Mouse (Mus musculus): ENCODE data around the gene Klra6.
"Not testable (repeated sequence)": the region's sequence is repeated elsewhere in the genome, so short reads cannot be mapped to it uniquely, and the experiment has no call there.

The Klra6 gene

DNA sequence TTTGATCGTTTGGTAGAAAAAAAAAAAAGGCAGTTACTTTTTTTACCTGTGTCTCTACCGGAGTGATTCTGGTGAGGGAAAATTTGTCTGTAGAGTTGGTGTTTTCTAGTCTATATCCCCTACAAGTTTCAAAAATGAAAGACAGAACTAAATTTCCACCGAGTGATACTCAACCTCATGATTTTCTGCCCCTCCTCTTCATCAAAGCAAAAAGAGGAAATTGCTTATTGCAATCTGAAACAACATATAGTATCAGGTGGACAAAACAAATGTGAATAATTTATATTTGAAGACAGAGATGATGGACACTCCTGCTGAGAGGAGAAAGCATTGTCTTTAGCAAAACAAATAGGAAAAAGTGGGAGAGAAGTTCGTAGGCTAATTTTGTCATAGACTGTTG is at the start of gene Klra6:
TSS of gene Klra6 (minus strand) at position 101 of the 400 bp plus-strand sequence.
- no peak for DNase-seq

DNA sequence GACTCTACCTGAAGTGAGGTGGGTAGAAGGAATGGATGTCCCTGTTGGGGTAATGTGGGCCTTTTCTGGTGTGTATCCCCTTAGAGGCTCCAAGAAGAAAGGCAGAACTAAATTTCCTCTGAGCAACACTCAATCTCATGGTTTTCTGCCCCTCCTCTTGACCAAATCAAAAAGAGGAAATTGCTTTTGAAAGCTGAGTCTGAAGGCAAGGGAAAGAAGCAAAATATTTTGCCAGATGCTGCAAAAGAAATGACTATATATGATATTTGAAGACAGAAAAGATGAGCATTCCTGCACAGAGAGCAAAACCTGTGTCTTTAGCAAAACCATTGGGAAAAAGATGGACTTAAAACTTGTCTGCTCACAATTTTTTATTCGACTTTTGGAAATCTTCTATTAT is 40.4 kb upstream of the Klra6 start, which contains the start of gene Klra4:
TSS of gene Klra4 (minus strand) at position 101 of the 400 bp plus-strand sequence.
- DNase-seq = not testable (repeated sequence)

DNA sequence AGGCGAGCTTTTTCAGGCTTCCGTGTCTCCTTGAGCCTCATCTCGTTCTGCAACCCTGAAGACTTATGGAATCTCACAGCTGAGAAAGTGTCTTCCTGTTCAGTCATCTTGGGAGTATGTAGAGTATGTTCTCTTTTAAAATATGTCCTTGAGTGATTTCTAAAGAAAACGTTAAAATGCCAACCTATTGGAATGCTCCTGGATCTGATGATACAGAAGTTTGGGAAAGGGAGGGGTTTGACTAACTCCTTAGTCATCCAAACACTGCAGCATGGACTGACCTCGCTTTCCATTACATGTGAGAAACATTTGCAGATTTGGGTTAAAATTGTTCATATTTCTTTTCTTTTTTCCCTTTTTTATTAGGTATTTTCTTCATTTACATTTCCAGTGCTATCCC is 38.4 kb upstream of the Klra6 start:
- no peak for DNase-seq

DNA sequence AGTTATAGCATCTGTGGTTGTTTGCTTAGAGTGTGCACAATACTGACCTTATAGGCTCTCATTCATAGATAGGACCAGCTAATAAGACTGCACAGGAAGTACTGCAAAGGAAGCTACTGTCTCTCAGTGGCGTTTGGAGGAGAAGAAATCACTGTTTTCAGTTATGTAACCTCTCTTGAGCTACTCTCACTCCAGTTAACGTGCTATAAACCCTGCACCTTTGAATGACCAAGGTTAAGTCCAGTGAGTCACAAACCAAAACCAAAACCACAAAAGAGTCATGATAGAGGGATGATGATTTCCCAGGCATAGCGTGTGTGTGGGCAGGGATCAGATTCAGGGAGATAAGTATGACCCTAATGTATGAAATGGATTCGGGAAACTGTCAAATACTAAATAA is 8.4 kb upstream of the Klra6 start:
- not testable (repeated sequence) for DNase-seq

DNA sequence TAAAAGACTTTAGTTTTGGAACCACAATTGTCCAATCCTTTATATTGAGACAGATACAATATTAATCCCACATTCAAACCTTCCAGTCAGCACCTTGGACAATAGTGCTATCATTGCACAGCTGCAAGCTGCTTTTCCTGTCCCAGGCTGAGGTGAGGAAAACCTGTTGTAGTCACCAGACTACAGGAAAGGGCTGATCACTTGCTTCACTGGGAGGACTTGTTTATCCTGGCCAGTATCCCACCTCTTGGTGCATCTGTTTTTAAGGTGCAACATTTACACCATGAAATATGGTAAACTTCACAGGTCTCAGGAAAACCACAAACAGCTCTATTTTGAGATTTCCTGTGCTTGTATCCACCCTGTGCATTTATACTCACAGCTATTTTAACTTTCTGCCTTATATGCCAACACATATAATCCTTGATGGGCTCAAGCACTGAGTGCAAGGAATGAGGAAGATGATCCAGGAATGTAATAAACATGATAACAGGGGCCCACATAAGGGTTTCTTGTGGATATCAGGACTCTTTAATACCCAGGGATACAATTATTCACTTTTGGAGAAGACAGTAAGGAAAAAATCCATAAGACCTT is 4.8 kb upstream of the Klra6 start:
- not testable (repeated sequence) for DNase-seq

Data from retina, postnatal 1 day (tissue).